Mouse (Mus musculus): Measurements from ENCODE around the gene Actr3.

DNA sequence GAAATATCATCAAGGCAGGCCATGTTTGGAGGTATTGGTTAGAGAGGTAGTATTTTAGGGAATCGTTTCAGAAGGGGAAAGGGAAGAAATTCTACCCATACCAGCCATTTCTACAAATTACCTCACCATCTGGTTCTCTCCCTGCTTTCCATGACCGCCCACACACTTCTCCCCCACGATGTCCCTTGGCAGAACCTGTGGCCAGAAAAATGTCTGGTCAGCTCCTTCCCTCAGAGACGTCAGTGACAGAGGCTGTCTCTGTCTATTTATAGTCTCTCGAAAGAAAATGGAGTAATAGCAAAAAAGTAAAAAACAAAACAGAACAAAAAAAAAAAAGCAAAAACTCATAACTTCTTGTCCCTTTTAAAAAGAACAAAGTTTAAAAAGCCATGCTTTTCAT lies 23.0 kb upstream of the Actr3 start:
- TF ChIP-seq CTCF (IDR thresholded peaks at IDR 0.05; ENCODE audit: borderline replicate concordance, insufficient read depth, low read length) (no peak), POLR2A (IDR thresholded peaks at IDR 0.05; ENCODE audit: low read depth, low read length) (no peak)
